Mouse (Mus musculus) monocyte, adult 2 months (primary cell): ENCODE measurements around the gene Hoxb9.

Experiments used
- DNase-seq, 2 experiments: peaks; one replicate each; pipeline ENCODE4 v3.0.0; 2022; ENCODE audit warnings: low spot score in 2 of 2, low read depth in 1 of 2

Hoxb9 gene

DNA sequence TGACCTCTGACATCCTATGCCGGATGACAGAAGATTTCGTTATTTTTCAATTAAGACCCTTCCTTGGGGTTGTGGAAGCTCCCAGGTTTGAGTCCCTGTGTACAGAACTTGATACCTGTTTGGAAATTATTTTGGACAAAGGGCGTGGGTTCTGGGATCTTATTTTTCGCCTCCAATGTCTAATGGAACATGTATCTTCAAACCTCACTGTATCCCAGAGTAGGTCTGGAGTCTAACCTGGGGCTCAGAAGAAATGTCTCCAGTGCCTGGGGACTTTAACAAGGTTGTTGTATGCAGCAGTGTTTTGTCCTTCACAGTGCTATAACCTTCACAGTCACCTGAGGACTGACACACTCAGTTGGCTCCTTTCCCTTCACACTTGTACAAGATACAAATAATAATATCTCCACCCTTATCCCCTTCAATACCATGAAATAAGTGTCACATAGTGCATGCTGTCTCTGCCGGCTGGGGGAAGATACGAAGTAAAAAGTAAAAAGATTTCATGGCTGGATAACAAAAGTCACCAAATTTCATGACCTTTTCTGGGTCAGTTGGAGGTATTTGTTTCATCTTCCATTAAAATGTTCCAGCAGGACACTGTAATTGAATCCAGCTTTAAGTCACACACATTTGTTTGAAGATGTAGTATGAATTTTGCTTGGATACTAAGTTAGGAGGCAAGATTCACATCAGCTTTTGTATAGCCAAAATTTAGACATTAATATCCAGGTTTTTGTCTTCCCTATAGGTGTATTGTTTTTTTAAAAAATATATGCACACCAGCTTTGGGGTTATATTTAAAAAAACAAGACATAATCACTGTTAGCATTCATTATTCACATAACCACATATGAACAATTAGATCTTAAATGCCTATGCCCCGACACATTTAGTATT is 4.0 kb upstream of the Hoxb9 start:
- DNase-seq, result no peak

DNA sequence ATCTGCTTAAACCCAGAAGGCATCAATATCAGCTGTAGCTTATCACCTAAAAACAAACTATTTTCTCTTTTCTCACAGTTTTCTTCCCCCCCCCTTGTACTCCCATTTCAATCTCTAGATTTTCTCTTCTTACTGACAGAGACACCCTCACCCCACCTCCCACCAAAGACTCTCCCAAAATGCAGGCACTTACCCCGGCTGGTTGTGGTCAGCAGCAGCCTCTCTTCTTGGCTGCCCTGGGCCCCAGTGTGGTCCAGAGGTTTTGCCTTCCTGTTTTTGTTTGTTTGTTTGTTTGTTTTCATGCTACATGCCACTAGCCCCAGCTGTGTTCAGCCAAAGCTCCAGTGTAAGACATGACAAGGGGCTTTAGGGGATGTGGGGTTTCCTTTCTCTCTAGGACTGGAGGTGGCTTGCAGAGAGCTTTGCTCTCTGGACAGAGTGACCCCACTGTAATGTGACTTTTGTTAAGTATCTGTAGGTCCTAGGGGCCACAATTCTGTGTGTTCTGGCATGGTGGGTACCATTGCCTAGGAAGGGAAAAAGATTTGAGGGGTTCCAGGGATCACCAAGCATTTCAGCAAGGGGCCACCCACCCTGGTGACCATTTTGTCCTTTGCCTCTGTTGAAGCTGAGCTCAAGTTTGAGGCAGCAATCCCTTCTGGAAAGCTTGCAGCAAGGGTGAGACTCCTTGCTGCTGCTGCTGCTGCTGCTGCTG is 3.1 kb upstream of the Hoxb9 start:
- no peak for DNase-seq

DNA sequence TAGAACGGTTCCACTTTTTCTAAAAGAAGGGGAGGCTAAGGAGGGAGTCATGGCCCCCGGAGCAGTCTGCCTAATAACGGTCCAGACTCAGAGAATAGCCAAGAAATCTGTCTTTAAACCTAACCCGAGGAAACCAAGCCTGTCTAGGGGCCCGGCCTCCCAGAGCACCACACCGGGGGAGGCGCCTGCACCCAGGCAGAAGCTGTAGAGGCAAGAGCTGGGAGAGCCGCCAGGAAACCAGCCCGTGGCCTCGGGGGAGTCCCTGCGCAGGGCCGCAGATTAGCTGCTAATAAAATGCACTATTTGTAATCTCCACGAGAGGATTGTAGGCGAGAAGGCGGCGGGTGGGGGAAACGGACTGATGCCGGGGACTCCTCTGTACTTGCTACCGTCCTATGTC is 1.4 kb upstream of the Hoxb9 start:
- no peak for DNase-seq

DNA sequence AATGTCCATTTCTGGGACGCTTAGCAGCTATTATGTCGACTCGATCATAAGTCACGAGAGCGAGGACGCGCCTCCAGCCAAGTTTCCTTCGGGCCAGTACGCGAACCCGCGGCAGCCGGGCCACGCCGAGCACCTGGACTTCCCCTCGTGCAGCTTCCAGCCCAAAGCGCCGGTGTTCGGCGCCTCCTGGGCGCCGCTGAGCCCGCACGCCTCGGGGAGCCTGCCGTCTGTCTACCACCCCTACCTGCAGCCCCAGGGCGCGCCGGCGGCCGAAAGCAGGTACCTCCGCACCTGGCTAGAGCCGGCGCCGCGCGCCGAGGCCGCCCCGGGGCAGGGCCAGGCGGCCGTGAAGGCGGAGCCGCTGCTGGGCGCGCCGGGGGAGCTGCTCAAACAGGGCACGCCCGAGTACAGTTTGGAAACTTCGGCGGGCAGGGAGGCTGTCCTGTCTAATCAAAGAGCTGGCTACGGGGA is 319 bp downstream of the Hoxb9 start:
- no peak for DNase-seq

DNA sequence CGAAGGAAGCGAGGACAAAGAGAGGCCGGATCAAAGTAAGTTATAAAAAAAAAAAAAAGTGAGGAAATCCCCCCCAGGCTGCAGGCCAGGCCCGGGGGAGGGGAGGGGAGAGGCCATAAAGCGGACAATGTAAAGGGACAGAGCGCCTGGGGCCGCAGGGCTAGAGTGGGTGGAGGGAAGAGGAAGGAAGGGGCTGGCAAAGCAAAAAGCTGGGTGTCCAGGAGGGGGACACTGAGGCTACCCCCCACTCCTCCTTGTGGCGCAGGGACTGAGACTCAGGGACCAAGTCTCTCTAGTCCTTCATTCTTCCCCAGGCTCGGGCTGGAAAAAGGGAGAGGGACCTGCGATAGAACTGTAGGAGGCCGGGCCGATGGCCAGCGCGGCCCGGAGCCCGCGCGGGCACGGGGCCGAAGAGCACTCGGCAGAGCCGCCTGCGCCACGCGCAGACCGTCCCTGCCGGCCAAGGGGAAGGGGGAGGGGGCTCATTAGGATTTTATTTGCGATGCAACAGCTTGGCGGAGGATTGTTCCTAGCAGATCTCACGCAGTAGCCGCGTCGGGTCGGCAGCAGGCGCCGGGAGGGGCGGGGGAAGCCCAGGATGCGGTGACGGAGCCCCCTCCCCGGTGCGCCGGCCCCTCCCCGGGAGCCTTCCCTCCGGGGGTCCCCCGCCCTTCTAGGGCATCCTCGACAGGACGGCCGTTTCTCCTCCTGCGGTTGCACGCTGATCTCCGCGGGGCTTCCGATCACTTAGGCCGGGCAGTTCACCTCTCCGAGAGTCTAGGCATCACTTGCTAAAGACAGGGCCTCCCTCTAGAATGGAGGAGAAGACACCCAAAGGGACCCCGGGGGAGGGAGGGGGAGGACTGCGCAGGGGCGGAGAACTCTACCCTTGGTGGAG is 1.0 kb downstream of the Hoxb9 start:
- DNase-seq, result no peak

DNA sequence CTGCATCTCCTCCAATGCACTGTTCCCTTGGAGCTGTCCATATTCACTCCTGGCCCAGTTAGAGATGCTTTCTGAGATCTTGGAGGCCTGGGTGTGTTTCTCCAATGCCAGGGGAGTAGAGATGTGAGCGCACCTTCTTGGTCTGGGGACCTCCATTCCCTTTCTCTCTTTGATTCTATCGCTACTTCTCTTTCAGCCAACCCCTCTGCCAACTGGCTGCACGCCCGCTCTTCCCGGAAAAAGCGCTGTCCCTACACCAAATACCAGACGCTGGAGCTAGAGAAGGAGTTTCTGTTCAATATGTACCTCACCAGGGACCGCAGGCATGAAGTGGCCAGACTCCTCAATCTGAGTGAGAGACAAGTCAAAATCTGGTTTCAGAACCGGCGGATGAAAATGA is 3.2 kb downstream of the Hoxb9 start:
- DNase-seq, result no peak

DNA sequence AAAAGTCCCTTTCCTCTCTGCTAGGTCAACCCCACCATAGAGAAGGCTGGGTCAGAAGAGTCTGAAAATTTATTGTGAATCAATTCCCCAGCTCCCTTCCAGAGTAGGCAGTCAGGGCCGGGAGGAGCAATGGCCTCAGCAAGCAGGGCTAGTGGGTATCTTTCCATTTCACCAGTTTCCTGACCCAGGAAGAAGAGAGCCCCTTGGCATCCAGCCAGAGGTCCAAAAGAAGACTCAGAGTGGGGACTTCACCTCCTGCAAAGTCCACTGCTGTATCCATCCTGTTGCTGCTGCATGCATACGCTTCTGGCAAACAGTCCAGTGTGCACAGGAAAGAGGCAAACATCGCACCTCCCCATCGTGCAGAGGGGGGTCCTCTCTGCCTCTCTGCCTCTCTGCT is 4.6 kb downstream of the Hoxb9 start:
- no peak for DNase-seq

DNA sequence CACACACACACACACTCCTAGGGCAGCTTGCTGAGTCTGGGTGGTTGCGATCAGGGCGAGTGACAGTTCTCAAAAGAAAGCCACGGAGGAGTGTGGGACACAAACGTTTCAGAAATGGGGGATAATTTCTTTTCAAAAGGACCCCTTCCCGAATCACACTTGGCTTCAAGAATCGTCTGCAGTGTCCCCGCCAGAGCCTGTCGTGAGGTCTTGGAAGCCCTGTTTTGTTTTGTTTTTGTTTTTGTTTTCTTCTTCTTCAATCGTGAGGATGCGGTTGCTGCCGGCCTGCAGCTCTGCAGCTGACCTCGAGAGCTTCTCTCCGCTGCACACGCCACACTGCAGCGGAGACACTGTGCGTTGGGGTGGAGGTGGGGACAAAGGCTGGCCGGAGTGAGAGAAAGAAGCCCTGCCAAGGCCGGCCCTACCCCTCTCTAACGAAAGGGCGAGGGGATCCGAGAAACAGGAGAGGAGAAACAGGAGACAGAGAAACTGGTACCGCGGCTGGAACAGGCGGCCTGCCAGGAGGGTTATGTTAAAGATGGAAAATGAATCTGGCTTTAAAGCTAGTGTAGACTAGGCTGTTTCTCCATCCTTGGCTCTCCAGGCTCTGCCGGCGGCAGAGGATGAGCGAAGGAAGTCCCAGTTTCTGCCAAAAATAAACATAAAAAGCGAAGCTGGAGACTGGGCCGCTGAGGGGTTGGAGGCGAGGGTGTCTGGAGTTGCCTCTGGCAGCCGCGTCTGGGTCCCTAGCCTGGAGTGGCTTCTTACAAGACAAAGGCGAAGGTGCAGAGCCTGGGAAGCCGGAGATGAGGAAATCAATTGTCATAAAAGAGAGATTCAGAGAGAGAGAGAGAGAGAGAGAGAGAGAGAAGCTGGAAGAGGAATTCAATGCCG is 6.1 kb downstream of the Hoxb9 start:
- DNase-seq, result no peak

DNA sequence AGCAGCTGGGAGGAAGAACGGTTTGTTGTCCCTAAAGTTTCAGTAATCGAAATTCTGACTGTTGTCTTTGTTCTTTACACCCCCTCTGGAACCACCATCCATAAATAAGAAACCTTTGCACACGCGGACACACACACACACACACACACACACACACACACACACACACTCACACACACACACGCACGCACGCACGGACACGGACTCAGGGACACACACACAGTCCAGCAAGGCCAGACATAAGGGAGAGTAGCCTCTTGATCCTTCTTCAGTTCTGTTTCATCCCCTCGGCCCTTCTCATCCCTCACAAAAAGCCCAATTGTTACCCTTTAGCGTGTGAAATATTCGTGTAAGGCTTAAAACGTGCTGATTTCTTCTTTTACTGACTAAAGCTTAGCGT is 7.1 kb downstream of the Hoxb9 start:
- no peak for DNase-seq

DNA sequence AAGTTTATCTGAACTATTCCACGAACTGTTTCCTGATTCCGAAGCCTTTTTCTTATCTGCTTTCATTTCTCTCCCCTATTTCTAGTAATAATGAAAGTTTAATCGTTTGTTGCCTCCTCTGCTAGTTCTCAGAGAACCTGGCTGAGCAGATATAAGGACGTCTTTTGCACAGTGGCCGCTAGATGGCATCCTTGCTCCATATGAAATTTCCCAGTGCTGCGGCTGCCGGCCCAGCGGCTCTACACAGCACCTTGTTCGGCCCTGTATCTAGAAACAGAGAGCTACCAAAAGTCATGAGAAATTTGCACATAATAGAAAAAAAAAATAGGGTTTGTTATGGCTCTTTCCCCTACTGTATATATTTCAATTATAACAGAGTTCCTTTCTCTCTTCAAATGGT is 7.5 kb downstream of the Hoxb9 start:
- DNase-seq, result peak in 1 of 2 experiments; percentile 56

DNA sequence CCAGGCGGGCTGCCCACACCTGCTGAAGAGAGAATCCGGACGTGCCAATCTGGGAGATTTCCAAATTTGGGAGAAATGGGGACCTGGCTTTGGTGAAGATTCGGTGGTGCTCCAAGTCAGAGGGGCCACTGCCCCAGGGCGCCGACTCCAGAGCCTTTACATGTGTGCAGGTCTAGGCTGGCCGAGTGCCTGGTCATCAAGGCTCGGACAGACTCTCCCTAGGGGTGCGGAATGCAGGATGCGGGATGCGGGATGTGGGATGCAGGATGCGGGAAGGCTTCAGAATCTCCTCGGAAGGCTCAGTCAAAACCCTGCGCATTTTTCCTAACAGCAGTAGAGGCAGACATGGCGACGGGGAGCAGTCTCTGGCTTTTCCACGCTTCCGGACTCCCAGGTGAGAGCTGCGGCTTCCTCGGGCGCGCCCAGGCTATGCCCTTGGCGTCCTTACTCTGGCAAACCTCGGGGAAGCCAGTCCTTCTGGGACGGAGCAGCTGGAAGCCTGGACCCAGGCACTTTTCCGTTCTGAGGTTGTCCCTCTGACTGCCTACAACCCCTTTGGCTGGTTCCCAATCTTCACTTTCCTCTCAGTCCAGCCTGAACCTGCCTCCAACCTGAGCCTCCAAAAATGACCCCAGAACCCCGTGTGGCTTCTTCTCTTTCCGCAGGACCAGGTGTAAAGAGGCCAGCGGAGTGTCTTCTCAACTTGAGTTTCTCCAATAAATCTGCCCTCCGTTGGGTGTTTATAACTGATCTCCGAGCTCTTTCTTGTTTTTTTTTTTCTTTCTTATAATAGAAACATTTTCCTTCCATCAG is 8.4 kb downstream of the Hoxb9 start:
- DNase-seq, result no peak

DNA sequence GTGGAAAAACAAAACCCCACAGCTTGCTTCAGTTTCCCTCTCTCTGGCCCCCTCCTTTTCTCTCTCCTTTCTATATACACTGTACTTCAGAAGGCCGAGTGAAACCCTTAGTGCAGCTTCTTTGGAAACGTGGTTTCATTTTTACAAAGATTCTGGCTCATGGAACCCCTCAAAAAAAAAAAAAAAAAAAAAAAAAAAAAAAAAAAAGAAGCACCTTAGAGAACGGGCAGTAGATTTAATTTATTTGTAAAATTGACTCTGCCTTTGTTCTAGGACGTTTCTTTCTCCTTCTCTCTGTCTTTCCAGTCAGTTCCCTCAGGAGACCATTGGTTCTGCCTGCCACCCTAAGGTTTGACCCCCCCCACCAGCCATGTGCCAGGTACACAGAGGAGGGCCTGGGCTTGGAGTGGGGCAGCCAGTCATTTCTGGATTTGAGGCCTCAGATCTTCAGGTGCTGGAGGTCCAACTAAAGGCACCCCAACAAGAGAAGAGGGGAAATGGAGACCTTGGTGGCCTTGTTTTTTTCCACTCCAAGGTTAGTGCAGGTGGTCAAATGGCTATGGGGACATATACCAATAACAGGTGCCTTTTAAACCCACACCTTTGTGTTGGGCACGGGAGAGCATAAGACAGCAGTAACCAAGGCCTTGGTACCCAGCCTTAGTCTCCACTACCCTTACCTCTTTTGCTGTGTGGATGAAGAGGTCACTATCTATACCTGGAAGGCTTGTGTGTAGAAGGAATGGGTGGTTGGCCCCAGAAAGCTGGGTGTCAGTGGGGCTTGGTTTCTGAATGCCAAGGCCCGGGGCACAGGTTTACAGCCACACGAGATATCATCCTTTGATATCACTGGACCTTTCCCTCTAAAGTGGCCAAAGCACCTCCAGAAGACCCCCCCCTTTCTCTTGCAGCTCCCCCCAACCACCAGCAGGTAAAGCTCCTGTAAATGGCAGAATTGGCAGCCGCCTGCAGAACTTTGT is 9.4 kb downstream of the Hoxb9 start:
- DNase-seq, result no peak

DNA sequence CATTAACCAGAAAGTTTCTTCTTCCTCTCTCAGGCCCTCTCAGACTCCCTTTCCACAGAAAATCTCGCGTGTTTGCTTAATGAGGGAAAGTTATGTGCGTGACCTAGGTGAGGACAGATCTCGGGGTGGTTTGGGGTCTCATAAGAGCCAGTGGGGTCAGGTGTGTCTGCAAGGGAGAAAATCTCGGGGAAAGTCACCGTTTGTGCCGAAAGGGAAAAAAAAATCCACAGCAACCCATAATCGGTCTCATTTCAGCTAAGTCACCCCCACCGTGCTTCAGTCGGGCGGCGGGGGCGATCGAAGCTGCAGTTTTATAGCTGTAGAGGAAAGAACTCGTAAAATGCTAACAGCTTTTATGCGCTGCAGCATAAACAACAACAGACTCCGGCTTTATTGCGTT is 10.1 kb downstream of the Hoxb9 start:
- DNase-seq, result no peak

DNA sequence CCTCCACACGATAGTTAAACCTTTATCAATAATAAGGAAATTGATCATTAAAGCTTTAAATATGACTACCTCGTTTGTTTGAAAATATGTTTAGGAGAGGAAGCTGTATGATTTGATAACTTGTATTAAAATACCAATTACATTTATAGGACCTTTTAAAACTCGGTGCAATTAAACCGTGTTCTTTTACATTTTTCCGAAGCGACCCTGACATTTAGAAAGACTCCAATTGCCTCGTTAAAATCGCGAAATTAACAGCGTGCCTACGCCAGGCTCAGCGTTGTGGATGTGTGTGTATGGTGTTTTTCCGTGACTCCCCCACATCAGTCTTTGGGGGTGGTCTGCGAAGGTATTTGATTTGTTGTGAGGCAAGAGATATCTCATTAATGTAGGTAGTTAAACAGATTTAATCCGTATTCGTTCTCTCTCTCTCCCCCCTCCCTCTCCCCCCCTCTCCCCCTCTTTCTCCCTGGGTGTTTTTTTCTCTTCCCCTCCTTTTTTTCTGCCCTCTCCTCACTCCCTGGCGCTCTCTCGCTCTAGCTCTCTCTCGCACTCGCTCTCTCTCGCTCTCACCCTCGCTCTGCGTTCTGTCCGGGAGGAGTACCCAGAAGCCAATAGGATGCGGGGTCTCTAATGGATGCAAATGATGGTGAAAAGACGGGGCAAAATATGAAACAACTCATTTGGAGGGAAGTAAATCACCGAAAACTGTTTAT is 10.8 kb downstream of the Hoxb9 start, which contains the start of gene Hoxb8:
Gene Hoxb8, plus strand, starts transcription at position 51 of the 716 bp plus-strand sequence.
- DNase-seq, result no peak

DNA sequence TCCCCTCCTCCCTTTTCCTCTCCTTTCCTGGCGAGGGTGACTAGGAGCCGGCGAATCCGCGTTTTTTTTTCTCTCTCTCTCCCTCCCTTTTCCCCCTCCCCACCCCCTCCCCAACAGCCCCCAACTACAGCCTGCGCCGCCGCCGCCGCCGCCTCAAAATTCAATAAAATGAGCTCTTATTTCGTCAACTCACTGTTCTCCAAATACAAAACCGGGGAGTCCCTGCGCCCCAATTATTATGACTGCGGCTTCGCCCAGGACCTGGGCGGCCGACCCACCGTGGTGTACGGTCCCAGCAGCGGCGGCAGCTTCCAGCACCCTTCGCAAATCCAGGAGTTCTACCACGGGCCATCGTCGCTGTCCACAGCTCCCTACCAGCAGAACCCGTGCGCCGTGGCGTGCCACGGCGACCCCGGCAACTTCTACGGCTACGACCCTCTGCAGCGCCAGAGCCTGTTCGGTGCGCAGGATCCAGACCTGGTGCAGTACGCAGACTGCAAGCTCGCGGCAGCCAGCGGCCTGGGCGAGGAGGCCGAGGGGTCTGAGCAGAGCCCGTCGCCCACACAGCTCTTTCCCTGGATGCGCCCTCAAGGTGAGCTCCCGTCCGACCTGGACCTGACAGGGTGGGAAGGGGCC is 11.7 kb downstream of the Hoxb9 start:
- DNase-seq, result no peak

DNA sequence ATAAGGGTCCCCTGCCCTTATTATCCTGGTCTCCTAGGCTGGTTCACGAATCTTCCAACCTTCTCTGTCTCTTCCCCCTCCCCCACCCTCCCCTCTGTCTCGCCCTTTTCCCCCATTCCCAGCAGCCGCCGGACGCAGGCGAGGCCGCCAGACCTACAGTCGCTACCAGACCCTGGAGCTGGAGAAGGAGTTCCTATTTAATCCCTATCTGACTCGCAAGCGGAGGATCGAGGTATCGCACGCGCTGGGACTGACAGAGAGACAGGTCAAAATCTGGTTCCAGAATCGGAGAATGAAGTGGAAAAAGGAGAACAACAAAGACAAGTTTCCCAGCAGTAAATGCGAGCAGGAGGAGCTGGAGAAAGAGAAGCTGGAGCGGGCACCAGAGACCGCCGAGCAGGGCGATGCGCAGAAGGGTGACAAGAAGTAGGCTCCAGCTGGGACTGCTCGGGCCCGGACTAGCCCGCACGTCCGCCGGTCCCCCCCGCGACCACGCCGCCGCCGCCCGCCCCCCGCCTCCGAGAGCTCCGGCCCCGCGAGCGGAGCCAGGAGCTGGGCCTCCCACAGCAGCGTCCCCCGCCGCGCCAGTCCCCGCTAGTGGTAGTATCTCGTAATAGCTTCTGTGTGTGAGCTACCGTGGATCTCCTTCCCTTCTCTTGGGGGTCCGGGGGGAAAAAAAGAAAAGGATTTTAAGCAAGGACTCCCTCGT is 12.9 kb downstream of the Hoxb9 start:
- DNase-seq, result no peak
